Mouse (Mus musculus) heart, adult 11 months (tissue): ENCODE measurements around the gene Ipo4.

Experiments used
- DNase-seq: peaks from one replicate; pipeline ENCODE4 v3.0.0; 2022

Gene Ipo4

GRCm38 (mm10) chr14:55586149-55586548, 49.6 kb downstream of the Ipo4 start:
- DNase-seq = no peak

DNA sequence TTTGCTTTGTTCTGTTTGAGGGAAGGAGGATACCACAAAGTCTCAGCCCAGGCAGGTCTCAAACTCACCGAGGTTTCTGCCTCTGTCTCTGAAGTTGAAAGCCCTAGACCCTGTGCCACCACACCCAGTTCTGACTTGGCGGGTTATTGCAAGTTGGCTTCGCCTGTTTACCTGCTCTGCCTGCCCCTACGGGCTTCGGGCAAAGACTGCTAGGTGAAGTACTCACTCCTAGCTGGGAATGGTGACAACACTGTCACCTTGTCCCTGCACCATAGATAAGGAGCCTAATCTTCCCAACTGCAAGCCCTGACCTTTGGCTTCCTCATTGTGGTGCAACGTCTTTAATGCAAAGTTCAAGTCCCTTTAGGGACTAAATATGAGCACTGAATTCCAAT, 50.2 kb downstream of the Ipo4 start:
- no peak for DNase-seq

DNA sequence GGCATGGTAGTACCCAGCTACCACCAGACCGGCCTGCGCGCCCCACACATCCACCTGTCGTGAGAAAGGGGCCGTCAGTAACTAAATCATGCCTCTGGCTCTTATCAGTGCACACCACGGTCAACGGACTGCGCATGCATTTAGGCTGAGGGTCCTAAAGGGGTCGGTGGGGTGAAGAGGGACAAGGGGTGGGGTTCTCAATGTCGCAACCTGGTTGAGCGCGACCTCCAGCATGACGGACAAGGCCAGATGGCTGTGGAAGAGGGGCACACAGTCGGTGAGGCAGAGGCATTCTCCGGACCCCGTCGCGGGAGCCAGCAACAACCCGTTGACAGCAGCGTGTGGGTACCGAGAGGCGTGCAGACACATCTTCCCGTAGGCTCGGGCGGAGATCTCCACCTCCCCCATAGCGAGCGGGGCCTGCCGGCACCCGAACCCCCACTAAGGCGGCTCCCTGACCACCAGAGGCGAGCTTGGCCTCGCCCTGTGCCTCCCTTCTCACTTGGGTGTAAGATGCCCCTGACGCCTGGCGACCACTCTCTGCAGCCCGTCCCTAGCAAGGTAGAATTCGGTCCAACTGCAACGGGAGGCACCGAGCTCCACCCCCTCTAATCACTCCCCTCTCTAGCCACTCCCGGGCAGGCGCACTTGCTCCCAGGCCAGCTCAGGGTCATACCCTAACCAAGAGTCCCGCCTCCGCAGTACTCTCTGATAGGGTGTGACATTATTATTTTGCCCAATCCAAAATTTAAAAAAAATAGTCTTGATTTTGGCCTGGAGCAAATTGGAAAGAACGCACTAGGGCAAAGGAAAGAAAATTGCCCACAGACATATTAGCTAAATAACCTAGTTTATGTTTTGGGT, 50.8 kb downstream of the Ipo4 start, which contains the start of gene Emc9:
Emc9 (minus strand) TSS at position 601 of the 864 bp plus-strand sequence.
- peak; percentile 99 for DNase-seq

DNA sequence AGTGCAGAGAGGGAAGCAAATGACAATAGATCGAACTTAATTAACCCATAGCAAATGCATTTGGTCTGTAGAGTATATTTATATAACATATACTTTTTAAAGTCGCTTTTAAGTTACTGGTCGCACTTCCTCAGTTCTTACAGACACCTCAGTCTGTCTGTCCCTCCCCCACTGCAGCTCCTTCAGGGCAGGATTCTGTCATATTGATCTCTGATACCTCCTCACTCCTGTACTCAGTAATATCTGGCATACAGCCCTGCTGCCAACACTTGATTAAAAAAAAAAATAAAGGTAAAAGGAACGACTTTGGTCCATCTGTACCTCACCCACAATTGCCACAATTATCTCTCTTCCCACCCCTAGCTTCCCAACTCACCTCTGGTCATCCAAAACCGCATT, 51.5 kb downstream of the Ipo4 start:
- DNase-seq = no peak

- DNase-seq = no peak
Observed at GRCm38 (mm10) chr14:55581981-55582681, 53.6 kb downstream of the Ipo4 start.

- peak; percentile 91 for DNase-seq
Observed at GRCm38 (mm10) chr14:55580731-55581130, 55.0 kb downstream of the Ipo4 start.

- peak; percentile 91 for DNase-seq
Observed at GRCm38 (mm10) chr14:55579511-55580496, 56.0 kb downstream of the Ipo4 start.

DNA sequence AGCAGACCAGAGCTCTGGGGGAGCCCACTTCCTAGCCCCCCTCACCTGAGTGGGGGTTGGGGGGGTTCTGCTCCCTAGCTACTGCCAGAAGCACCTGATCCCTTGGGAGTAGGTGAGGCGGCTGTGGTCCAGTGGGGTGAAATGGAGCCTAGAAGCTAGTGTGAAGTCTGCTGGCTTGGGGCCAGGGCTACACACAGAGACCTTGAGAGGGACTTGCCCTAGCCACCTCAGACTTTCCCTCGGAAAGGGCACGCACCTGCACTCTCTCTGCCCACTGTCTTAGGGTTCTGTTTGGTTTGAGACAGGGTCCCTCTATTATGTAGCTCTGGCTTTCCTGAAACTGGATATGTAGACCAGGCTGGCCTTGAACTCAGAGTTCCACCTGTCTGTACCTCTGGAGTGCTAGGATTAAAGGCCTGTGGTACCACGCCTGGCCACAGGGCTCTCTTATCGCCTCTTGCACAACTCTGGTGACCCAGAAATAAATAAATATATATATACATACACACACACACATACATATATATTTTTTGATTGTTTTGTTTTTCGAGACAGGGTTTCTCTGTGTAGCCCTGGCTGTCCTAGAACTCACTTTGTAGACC, 57.0 kb downstream of the Ipo4 start:
- DNase-seq = no peak

DNA sequence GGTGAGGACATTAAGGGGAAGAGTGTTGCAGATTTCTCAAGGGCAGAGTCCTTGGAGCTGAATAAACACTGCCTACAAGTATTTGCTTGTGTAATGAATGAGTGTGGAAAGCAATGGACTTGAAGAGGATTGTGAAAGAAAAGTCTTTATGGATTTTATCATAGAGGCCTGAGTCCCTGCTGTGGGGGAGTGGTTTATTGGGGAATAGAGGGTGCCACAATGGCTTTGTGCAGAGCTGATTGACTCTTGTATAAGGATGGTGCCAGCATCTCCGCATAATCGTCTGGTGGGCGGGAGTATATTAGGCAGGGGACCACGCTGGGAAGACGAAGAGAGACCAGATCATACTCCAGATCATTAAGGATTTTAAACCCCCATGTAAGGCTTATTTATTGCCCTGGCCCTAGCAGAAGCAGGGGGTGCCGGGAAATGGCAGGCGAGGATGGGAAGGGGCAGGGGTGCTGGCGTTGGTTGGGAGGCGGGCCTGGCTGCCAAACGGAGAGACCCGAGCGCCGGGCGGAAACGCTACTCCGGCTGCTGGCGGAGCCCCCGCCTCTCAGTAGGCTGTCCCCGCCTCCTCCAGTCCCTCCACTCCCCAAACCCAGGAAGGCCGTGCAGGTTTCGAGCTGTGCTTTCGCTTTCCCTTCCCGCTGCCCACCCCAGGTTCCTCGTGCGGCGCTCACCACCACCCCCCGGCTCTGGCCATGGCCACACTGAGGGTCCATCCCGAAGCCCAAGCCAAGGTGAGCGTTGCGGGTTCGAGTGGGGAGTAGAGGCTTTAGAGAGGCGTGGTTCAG, 57.7 kb downstream of the Ipo4 start, which contains the start of gene Psme1:
Psme1 (plus strand) TSS at position 253 of the 797 bp plus-strand sequence.
- DNase-seq = peak; percentile 99

DNA sequence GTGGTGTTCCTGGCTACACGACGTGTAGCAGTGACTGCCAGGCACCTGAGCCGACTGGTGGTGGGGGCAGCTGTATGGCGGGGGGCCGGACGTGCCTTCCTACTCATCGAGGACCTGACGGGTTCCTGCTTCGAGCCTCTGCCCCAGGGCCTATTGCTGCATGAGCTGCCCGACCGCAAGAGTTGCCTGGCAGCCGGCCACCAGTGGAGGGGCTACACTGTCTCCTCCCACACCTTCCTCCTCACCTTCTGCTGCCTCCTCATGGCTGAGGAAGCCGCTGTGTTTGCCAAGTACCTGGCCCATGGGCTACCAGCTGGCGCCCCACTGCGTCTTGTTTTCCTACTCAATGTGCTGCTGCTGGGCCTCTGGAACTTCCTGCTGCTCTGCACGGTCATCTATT, 59.4 kb downstream of the Ipo4 start:
- DNase-seq = peak; percentile 95

DNA sequence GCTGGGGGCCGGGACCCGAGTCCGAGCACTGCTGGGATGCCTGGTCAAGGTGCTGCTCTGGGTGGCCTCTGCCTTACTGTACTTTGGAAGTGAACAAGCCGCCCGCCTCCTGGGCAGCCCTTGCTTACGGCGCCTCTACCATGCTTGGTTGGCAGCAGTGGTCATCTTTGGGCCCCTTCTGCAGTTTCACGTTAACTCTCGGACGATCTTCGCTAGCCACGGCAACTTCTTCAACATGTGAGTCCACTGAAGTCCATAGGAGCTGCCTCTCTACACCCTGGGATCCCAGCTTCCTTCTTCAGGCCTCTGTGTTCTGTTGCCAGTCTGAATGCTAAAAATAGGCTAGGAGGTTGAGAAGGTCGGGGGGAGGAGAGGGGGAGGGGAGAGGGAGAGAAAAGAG, 60.0 kb downstream of the Ipo4 start:
- peak; percentile 91 for DNase-seq
